Mouse (Mus musculus): ENCODE measurements around the gene 3110082J24Rik. TPM values are rescaled to one million over a fixed set of nuclear protein-coding genes. Genes with fewer than 3 reads are reported as not detected.
"Not testable (repeated sequence)": the region's sequence is repeated elsewhere in the genome, so short reads cannot be mapped to it uniquely, and the experiment has no call there.

3110082J24Rik gene
- total RNA-seq, 2 experiments from 2014 or later: not detected

- intact Hi-C loops (cut with DNase I): no loop called here
- DNase-seq (ENCODE audit: low spot score): no peak
Observed at GRCm38 (mm10) chr5:30095731-30096130, 10.2 kb downstream of the 3110082J24Rik start.

GRCm38 (mm10) chr5:30094399-30094798 lies 11.5 kb downstream of the 3110082J24Rik start:
- intact Hi-C loops (cut with DNase I): loop anchor here (5.0 kb wide), 1 partner anchor 267 kb away; no protein-coding TSS in a partner anchor
- DNase-seq (ENCODE audit: low spot score): no peak

GRCm38 (mm10) chr5:30092701-30093100 lies 13.2 kb downstream of the 3110082J24Rik start:
- intact Hi-C loops (cut with DNase I): loop anchor here (5.0 kb wide), 1 partner anchor 265 kb away; no protein-coding TSS in a partner anchor

GRCm38 (mm10) chr5:30072825-30073821 lies 32.8 kb downstream of the 3110082J24Rik start, which contains the start of gene Tyms:
TSS of gene Tyms (minus strand) at chr5:30073617.
- peak; percentile 60 for DNase-seq (ENCODE audit: low spot score)
- intact Hi-C loops (cut with DNase I): loop anchor here (10.0 kb wide), 1 partner anchor 248 kb away; no protein-coding TSS in a partner anchor

More at GRCm38 (mm10) chr5:30092701-30093100, 13.2 kb downstream of the 3110082J24Rik start:
- DNase-seq (ENCODE audit: low spot score): no peak

GRCm38 (mm10) chr5:30072377-30072776 lies 33.5 kb downstream of the 3110082J24Rik start:
- intact Hi-C loops (cut with DNase I): loop anchor here (10.0 kb wide), 1 partner anchor 248 kb away; no protein-coding TSS in a partner anchor
- no peak for DNase-seq (ENCODE audit: low spot score)

- DNase-seq (ENCODE audit: low spot score): no peak
- intact Hi-C loops (cut with DNase I): loop anchor here (10.0 kb wide), 1 partner anchor 247 kb away; no protein-coding TSS in a partner anchor
Observed at GRCm38 (mm10) chr5:30071677-30072076, 34.2 kb downstream of the 3110082J24Rik start.

GRCm38 (mm10) chr5:30067726-30068125 lies 38.2 kb downstream of the 3110082J24Rik start:
- DNase-seq (ENCODE audit: low spot score): no peak
- intact Hi-C loops (cut with DNase I): no loop called here

- DNase-seq (ENCODE audit: low spot score); intact Hi-C loops (cut with DNase I): not testable (repeated sequence)
Observed at GRCm38 (mm10) chr5:30059607-30060006, 46.3 kb downstream of the 3110082J24Rik start.

GRCm38 (mm10) chr5:30058216-30058731 lies 47.6 kb downstream of the 3110082J24Rik start:
- intact Hi-C loops (cut with DNase I): no loop called here

More at GRCm38 (mm10) chr5:30058216-30058731, 47.6 kb downstream of the 3110082J24Rik start:
- DNase-seq (ENCODE audit: low spot score): no peak

Other genes starting within 250 kb of the 3110082J24Rik start
- not detected for gene Il6, start 93.0 kb downstream of the 3110082J24Rik start, total RNA-seq (2021)
- 1 to 10 TPM; 2.4 to 5.2 TPM for gene Tyms, start 32.5 kb downstream of the 3110082J24Rik start, total RNA-seq (2021)
- gene Garem2, start 925 bp downstream of the 3110082J24Rik start, total RNA-seq (2021): under 1 TPM; 0.05 to 0.11 TPM
- gene Hadha, start 49.1 kb upstream of the 3110082J24Rik start, total RNA-seq (2021): 1,000 to 10,000 TPM; 1,064 to 1,096 TPM
- 1,000 to 10,000 TPM; 1,651 to 1,795 TPM for gene Hadhb, start 49.2 kb upstream of the 3110082J24Rik start, total RNA-seq (2021)
- under 1 TPM; 0.08 to 0.11 TPM for gene Adgrf3, start 99.6 kb upstream of the 3110082J24Rik start, total RNA-seq (2021)
- 10 to 100 TPM; 14.1 to 16.2 TPM for gene Selenoi, start 126.5 kb upstream of the 3110082J24Rik start, total RNA-seq (2021)
- not detected for gene Drc1, start 175.3 kb upstream of the 3110082J24Rik start, total RNA-seq (2021)

Data from heart, postnatal 25 days (tissue).